Mouse (Mus musculus) embryo, embryonic 10 days (tissue): ENCODE measurements around the gene Mrps22.

Experiments
- DNase-seq: peaks from one replicate; pipeline ENCODE4 v3.0.0-alpha.2; 2015; ENCODE audit warnings: low spot score

Mrps22 gene

GRCm38 (mm10) chr9:98601156-98601836, at the start of gene Mrps22:
TSS of gene Mrps22 (minus strand) at chr9:98601660.
- DNase-seq: peak; percentile 95

DNA sequence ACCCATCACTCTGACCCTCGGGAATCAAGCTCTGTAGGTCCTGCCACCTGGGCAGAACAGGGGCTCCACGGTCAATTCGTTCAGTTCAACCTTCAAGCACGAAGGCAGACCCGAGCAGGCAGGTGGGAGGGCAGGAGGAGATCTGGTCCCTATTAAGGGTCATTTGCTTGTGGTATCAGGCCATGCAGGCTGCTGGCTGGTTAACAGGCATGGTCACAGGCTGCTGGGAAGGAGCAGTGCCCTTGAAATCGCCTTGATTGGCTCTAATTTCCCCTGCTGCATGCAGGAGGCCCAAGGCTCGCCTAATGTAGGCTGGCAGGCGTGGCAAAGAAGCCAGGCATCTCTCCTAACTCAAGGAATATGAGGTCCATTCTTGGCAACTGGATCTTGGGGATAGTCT, 49.1 kb upstream of the Mrps22 start:
- no peak for DNase-seq

GRCm38 (mm10) chr9:98647418-98647817, 46.0 kb upstream of the Mrps22 start:
- DNase-seq: no peak

DNA sequence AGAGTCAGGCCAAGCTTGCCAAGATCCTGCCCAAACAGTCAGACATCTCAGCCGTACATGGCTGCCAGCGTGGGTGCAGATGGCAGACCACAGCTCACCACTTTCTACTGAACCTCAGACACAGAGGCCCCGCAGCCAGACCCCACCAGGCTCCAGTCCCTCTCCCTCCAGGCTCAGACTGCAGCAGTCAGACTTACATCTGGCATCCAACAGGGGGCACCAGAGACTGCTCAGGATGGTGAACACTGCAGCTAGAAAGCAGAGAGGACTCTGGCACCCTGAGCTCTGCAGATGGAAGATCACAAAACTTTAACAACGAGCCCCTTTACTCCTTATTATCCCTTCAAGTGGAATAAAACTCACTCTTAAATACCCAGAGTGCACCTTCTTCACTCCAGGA, 44.3 kb upstream of the Mrps22 start:
- DNase-seq: peak; percentile 88

GRCm38 (mm10) chr9:98642126-98642525, 40.7 kb upstream of the Mrps22 start:
- no peak for DNase-seq

DNA sequence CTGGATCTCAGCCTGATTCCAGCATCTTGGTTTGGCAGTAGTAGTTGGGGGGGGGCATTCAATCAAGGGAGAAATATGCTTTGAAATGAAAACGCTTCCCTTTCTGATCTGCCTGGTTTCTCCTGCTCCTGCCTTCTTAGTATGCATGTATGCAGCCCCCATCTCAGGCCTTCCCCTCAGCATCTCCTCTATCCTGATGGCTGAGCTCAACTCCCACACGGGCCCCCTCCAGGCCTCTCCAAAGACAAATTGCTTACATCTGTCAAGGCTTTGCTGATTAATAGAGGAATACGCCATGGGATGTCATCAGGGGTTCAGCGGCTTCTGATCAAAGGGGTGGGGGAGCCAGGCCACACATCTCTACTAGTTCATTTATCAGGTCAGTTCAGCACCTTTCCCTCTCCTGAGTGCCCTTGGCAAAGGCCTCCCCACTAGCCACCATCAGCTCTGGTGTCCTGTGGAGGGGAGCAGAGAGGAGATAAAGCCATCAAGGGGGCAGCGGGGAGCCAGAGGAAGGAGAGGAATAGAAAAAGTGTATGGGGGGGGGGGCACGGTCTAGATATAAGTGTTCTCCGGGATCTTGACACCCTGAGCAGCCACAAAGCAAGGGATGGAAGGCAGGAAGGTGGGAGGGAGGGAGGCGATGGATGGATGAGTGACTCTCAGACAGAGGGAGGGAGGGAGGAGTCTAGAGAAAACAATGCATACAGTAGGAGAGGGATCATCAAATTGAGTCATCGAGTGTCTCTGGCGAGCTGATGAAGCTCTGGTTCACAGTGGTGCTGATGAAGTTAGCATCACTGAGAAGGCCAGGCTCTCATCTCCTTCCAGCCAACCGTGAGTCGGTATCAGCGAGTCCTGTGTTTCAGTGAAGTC, 32.1 kb upstream of the Mrps22 start:
- DNase-seq: no peak

DNA sequence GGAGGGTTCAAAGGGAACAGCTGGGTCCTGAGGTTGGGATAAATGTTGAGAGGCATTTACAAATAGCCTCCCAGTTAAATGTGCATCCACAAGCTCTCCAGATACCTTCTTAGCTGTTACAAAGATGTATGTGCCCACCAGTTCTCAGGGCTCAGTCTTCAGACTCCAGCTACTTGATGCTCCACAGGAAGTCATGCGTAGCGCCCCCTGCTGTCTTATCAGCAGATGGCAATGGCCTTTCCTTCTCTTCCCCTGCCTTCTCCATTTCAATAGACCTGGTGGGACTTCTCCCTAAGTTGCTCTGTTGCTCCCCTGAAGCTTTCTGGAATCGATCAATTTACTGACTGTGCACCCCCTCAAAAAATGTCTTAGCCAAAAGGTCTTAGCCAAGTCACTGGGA, 27.0 kb upstream of the Mrps22 start:
- DNase-seq: peak; percentile 38

- no peak for DNase-seq
Observed at GRCm38 (mm10) chr9:98604896-98605295, 3.4 kb upstream of the Mrps22 start.

DNA sequence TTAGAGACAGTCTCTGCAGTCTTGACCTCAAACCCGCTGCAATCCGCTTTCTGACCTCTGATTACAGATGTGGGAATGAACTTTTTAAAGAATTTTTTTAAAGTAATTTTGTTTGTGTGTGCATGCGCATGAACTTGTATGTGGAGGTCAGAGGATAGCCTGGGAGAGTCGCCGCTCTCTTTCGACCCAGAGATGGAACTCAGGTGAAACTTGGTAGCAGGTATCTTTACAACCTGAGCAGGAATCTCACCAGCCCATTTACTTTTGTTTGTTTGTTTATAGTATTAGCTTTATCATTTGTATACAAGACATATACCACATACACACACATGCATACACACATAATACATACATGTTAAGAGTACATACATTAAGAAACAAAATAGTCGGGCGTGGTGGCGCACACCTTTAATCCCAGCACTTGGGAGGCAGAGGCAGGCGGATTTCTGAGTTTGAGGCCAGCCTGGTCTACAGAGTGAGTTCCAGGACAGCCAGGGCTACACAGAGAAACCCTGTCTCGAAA, 438 bp upstream of the Mrps22 start:
- no peak for DNase-seq

- no peak for DNase-seq
Observed at GRCm38 (mm10) chr9:98600094-98600493, 1.4 kb downstream of the Mrps22 start.

GRCm38 (mm10) chr9:98583852-98584251, 17.6 kb downstream of the Mrps22 start:
- no peak for DNase-seq

DNA sequence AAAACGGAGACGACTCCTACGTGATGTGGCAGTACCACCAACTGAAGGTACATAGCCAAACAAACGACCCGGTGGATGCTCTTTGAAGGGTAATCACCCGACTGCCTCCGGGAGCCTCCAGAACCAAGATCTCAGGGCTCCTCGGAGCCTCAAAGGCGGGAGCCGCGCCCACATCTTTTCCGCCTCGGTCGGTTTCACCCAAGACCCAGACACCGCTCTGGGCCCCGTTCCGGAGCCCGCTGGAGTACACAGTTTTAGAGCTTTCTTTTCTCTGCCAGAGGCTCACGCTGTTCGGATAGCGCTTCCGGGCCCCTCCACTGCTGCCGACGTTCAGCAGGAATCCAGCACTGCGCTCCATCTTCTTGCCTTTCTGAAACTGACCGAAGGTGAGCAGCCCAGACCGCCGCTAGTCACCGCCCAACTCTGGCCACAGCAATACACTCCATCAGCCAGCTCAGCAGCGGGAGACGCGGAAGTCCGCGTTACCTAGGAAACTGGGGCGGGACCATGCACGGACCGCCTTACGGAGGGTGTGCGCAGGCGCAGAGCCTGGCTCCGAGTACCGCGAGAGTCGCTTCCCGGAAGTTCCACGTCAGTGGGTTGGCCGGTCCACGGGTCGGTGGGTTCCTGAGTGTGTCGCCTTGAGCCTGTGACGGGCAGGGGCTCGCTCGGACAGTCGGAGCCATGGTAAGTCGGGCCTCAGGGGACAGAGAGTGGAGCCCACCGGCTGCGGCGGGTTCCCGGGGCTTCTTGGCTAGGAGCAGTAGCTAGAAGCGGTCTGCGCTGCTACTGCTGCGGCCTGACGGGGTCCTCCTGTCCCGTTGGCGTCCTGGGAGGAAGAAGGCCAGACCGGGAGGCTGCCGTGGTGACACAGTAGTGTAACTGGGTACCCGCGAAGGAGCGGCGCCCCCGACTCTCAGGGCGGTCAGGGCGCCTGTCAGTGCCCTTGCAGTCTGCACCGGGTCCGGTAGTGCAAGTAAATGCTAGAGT, 38.0 kb downstream of the Mrps22 start, which contains the start of gene Copb2:
Gene Copb2 (plus strand): TSS at position 585 of the 990 bp plus-strand sequence.
- peak; percentile 98 for DNase-seq

DNA sequence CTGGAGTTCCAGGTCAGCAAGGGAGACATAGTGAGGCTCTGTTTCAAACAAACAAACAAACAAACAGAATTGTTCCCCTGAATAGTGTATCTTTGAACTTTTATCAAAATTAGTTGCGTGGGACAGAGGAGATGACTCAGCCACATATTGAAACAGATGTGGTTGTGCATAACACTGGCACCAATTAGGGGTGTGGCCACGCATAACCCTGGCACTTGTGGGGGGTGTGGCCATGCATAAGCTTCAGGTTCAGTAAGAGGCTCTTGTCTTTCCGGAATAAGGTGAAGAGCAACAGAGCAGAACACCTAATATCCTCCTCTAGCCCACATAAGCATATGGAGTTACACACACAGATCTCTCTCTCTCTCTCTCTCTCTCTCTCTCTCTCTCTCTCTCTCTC, 57.4 kb downstream of the Mrps22 start:
- DNase-seq: no peak
